Mouse (Mus musculus) lung, embryonic 14.5 days (tissue): ENCODE data around the gene Abcb5. TPM values are rescaled to one million over a fixed set of nuclear protein-coding genes. Genes with fewer than 3 reads are reported as not detected.
A peak's percentile ranks its signal among the peaks of the same experiment; 100 is the strongest.

ENCODE experiments used
- ATAC-seq: fragments of 200-750 bp; cut with Nextera tagmentation; 2 replicates; pipeline ENCODE4 v1.8.0; 2017; ENCODE audit warnings: mild to moderate bottlenecking, moderate TSS enrichment, moderate library complexity; ENCODE audit not compliant: insufficient read depth
- DNase-seq: peaks from one replicate; pipeline ENCODE4 v3.0.0-alpha.2; 2015
- H3K27ac ChIP-seq: fragments of 300-500 bp; sonication (generic); 2 replicates; pipeline ENCODE4 v1.5.1; 2014; ENCODE audit warnings: low read depth, mild to moderate bottlenecking, moderate library complexity
- H3K27me3 ChIP-seq: fragments of 300-500 bp; sonication (generic); 2 replicates; pipeline ENCODE4 v1.6.1; 2014; ENCODE audit warnings: low read length, control low read depth; ENCODE audit not compliant: insufficient read depth
- H3K36me3 ChIP-seq: fragments of 300-500 bp; sonication (generic); 2 replicates; pipeline ENCODE4 v1.6.1; 2014; ENCODE audit warnings: control low read depth; ENCODE audit not compliant: insufficient read depth
- H3K4me1 ChIP-seq: fragments of 300-500 bp; sonication (generic); 2 replicates; pipeline ENCODE4 v1.6.1; 2014; ENCODE audit warnings: antibody characterized with exemption, control low read depth; ENCODE audit not compliant: insufficient read depth
- H3K4me2 ChIP-seq: fragments of 300-500 bp; sonication (generic); 2 replicates; pipeline ENCODE4 v1.6.1; 2014; ENCODE audit warnings: mild to moderate bottlenecking
- H3K4me3 ChIP-seq: fragments of 300-500 bp; sonication (generic); 2 replicates; pipeline ENCODE4 v1.5.1; 2014; ENCODE audit warnings: low read depth, low read length
- H3K9ac ChIP-seq: fragments of 300-500 bp; sonication (generic); 2 replicates; pipeline ENCODE4 v1.6.1; 2014
- H3K9me3 ChIP-seq: fragments of 300-500 bp; sonication (generic); 2 replicates; pipeline ENCODE4 v1.6.1; 2016; ENCODE audit warnings: low read depth, low read length, control low read depth
- CTCF ChIP-seq: IDR thresholded peaks from 2 replicates; pipeline ENCODE4 v1.5.1; 2016; ENCODE audit warnings: antibody characterized with exemption, low read depth
- WGBS: fragments of 180-500 bp; shearing (Covaris S2); extraction: QIAGEN DNeasy Blood & Tissue Kit; methylation state at CpG from one replicate; pipeline ENCODE4 v1.1.7; 2014; 5-methylcytosine and 5-hydroxymethylcytosine counted together
- polyA plus RNA-seq: library from polyadenylated mRNA; unstranded; fragments of >200 nt; fragmentation: Nextera tagmentation; extraction: Ambion mirVana; gene quantifications from 2 replicates; pipeline ENCODE4 v1.2.1, GENCODE M21; 2014

Gene Abcb5
- polyA plus RNA-seq, 1 experiment from 2014 or later = not detected

DNA sequence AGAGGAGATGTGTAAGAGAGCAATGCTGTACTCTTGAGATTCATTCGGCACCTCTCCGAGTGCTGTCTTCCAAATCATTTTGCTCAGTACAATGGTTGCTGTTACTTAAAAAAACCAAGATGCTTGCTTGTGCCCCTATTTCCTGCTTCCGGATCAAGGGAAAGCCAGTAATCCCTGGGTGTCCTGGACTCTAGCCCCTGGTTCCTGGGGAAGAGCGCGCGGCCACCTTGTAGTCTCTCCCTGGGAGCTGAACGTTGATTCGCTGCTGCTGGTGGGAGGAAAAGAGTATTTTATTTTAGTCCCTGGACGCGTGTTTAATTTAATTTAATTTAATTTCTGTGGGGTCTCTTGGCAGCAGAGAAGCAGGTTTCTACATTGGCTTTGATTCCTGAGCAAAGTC, 111.8 kb downstream of the Abcb5 start:
- no peak overlapping the region for H3K9ac ChIP-seq
- WGBS = 2% methylated on average over 10 of the region's 10 CpGs
- no peak for TF ChIP-seq CTCF

DNA sequence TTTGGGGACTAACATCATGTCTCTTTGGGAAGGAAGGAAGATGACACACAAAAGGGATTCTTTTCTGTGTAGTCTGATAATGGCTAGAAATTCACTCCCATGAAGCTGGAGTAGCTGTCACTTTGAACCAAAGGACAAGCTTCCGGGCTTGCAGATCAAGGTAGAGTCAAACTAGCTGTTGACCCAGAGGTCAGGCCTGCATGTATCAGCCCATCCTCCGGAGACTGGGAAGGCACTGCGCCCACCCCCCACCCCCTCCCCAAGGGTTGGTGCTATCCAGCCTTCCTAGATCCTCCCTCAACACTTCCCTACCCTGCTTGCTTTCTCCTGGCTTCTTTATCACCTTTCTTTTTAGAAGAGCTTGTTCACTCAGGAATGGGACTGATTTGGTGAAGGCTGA, 112.9 kb downstream of the Abcb5 start:
- no peak overlapping the region for H3K4me3 ChIP-seq
- DNase-seq = no peak
- no peak overlapping the region for H3K4me2 ChIP-seq

More for the DNA sequence above, 111.8 kb downstream of the Abcb5 start:
- peak overlapping the region; percentile 36 for H3K4me3 ChIP-seq
- H3K4me2 ChIP-seq = peak overlapping the region; percentile 65
- H3K27ac ChIP-seq = no peak overlapping the region
- H3K27me3 ChIP-seq = peaks cover 59% of the 10 kb centered on the region
- H3K9me3 ChIP-seq = no peaks in the 10 kb centered on the region
- ATAC-seq (no peak), DNase-seq (no peak)
- no peaks in the 10 kb centered on the region for H3K4me1 ChIP-seq
- H3K36me3 ChIP-seq = no peaks in the 10 kb centered on the region

DNA sequence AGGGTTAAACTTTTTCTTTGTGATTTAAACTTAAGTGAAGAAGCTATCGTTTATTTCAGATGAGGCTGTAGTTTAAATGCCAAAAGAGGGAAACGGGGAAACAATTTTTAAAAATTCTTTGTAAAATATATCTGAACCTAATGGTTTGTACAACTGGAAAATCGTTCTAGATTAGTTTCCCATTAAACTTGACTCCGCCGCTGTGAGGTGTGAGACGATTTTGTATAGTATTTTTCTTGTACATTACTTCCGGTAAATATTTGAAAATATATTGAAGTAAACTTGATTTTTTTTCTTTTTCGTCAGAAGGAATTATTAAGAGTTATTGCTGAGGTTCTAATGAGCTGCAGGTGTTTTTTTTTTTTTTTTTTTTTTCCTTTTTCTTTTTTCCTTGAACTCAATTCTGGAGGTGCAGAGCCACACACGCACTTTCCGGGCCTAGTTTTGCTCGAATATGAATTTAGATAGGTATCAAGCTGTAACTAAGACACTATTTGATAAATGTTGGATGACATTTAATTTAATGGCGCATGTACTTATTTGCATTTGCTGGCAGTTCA, 115.3 kb downstream of the Abcb5 start:
- H3K9me3 ChIP-seq = no peaks in the 10 kb centered on the region
- 30% methylated on average over 12 of the region's 12 CpGs for WGBS
- H3K4me3 ChIP-seq = no peak overlapping the region
- H3K27ac ChIP-seq = no peak overlapping the region
- H3K4me1 ChIP-seq = no peaks in the 10 kb centered on the region
- ATAC-seq = no peak
- H3K27me3 ChIP-seq = peaks cover 80% of the 10 kb centered on the region
- no peak for DNase-seq
- no peak for TF ChIP-seq CTCF
- no peaks in the 10 kb centered on the region for H3K36me3 ChIP-seq
- no peak overlapping the region for H3K4me2 ChIP-seq
- no peak overlapping the region for H3K9ac ChIP-seq

More for the DNA sequence above, 112.9 kb downstream of the Abcb5 start:
- H3K36me3 ChIP-seq = no peaks in the 10 kb centered on the region
- no peak for ATAC-seq
- H3K9ac ChIP-seq = no peak overlapping the region
- H3K4me1 ChIP-seq = no peaks in the 10 kb centered on the region
- no peak for TF ChIP-seq CTCF
- H3K27ac ChIP-seq = no peak overlapping the region
- H3K27me3 ChIP-seq = peaks cover 66% of the 10 kb centered on the region
- no peaks in the 10 kb centered on the region for H3K9me3 ChIP-seq
- 7% methylated on average over 3 of the region's 3 CpGs for WGBS

DNA sequence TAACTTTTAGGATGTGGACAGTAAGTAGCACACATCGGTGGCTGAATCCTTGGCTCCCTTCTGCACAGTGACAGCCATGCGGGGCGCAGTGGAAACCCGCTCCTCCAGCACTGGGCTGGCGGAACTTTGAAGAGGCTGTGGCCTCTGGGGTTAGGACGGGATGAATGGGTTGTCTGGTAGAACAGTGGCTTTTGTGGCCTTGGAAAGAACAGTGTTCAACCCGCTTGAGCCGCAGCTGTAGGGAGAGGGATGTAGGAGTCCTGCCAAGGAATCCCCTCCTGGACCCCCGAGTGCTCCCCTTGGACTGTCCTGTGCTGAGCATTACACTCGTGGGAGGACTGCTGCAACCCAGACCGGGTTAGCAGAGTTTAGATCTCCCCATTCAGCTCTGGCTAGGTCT, 116.2 kb downstream of the Abcb5 start:
- H3K9ac ChIP-seq = no peak overlapping the region
- H3K4me3 ChIP-seq = no peak overlapping the region
- H3K4me2 ChIP-seq = no peak overlapping the region
- H3K36me3 ChIP-seq = no peaks in the 10 kb centered on the region
- peaks cover 85% of the 10 kb centered on the region for H3K27me3 ChIP-seq
- WGBS = under 1% methylated on average over 11 of the region's 11 CpGs
- H3K27ac ChIP-seq = no peak overlapping the region
- 0 out of 2 replicates have a peak, but pooled peaks have one; percentile 4 for ATAC-seq
- no peak for DNase-seq
- TF ChIP-seq CTCF = no peak
- no peaks in the 10 kb centered on the region for H3K4me1 ChIP-seq
- H3K9me3 ChIP-seq = no peaks in the 10 kb centered on the region

DNA sequence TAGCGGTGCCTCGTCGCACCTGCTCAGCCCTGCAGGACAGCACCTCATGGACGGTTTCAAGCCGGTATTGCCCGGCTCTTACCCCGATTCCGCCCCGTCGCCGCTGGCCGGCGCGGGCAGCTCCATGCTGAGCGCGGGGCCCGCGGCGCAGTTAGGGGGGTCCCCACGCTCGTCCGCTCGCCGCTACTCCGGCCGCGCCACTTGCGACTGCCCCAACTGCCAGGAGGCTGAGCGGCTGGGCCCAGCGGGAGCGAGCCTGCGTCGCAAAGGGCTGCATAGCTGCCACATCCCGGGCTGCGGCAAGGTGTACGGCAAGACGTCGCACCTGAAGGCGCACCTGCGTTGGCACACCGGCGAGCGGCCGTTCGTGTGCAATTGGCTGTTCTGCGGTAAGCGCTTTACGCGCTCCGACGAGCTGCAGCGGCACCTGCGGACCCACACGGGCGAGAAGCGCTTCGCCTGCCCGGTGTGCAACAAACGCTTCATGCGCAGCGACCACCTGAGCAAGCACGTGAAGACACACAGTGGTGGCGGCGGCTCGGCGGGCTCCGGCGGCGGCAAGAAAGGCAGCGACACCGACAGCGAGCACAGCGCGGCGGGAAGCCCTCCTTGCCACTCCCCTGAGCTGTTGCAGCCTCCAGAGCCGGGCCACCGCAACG, 116.9 kb downstream of the Abcb5 start:
- TF ChIP-seq CTCF = no peak
- H3K9me3 ChIP-seq = no peaks in the 10 kb centered on the region
- no peak overlapping the region for H3K9ac ChIP-seq
- peak; percentile 40; the same call in 1 of the 2 replicates for ATAC-seq
- H3K27me3 ChIP-seq = peaks cover 88% of the 10 kb centered on the region
- DNase-seq = no peak
- no peaks in the 10 kb centered on the region for H3K36me3 ChIP-seq
- H3K27ac ChIP-seq = no peak overlapping the region
- peak overlapping the region; percentile 33 for H3K4me3 ChIP-seq
- H3K4me2 ChIP-seq = peak overlapping the region; percentile 56
- WGBS = under 1% methylated on average over 78 of the region's 78 CpGs
- H3K4me1 ChIP-seq = no peaks in the 10 kb centered on the region

DNA sequence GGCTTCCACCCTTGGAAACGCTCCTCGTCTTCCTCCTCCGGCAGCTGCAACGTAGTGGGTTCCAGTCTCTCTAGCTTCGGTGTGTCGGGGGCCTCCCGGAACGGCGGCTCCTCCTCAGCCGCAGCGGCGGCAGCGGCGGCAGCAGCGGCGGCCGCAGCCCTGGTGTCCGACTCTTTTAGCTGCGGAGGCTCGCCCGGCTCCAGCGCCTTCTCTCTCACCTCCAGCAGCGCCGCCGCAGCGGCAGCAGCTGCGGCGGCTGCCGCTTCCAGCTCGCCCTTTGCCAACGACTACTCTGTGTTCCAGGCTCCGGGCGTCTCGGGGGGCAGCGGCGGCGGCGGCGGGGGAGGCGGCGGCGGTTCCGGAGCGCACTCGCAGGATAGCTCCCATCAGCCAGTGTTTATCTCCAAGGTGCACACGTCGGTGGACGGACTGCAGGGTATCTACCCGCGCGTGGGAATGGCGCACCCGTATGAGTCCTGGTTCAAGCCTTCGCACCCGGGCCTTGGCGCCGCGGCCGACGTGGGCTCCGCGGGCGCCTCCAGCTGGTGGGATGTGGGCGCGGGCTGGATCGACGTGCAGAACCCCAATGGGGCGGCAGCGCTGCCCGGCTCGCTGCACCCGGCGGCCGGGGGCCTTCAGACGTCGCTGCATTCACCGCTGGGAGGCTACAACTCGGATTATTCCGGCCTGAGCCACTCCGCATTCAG, 117.6 kb downstream of the Abcb5 start:
- peak; percentile 21; the same call in 1 of the 2 replicates for ATAC-seq
- Histone ChIP-seq H3K4me1 (no peaks in the 10 kb centered on the region), H3K36me3 (no peaks in the 10 kb centered on the region), H3K27me3 (peaks cover 90% of the 10 kb centered on the region), H3K4me3 (peak overlapping the region; percentile 33), H3K27ac (no peak overlapping the region), H3K9me3 (no peaks in the 10 kb centered on the region), H3K9ac (no peak overlapping the region), H3K4me2 (peak overlapping the region; percentile 56)
- no peak for TF ChIP-seq CTCF
- under 1% methylated on average over 80 of the region's 80 CpGs for whole genome bisulfite sequencing
- no peak for DNase-seq

DNA sequence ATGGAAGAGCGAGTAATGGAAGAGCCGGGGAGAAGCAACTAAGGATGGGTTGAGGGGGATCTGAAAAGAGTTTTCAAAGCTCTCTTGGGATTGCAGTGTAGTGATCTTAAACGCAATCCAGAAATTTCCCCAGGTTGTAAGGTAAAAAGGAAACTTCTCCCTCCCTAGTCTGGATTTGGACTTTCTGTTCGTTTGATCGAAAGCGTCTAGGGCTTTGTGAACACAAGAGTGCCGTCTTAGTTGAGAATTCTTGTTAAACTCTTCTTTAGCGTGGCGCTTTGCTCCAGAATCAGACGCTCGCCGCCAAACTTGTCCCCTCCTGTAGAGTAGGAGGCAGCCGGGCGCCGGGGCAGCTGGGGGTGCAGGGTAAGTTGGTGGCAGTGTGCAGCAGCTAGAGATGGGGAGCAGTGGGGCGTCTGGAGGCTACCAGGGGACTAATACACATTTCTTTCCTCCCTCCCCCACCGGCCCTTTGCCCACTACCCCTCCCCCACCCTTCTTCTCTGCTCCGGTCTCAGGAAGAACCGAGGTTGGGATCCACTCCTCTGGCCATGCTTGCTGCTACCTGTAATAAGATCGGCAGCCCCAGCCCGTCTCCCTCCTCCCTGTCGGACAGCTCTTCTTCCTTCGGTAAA, 118.2 kb downstream of the Abcb5 start:
- no peak for TF ChIP-seq CTCF
- H3K9ac ChIP-seq = no peak overlapping the region
- WGBS = under 1% methylated on average over 23 of the region's 23 CpGs
- H3K4me3 ChIP-seq = peak overlapping the region; percentile 33
- H3K27ac ChIP-seq = no peak overlapping the region
- no peaks in the 10 kb centered on the region for H3K4me1 ChIP-seq
- DNase-seq (no peak), ATAC-seq (no peak)
- H3K27me3 ChIP-seq = peaks cover 90% of the 10 kb centered on the region
- H3K4me2 ChIP-seq = peak overlapping the region; percentile 56
- no peaks in the 10 kb centered on the region for H3K36me3 ChIP-seq
- H3K9me3 ChIP-seq = no peaks in the 10 kb centered on the region
